Mouse (Mus musculus) MEL (cell line): ENCODE measurements around the gene Ddit4l. TPM values are rescaled to one million over a fixed set of nuclear protein-coding genes. Genes with fewer than 3 reads are reported as not detected.
"Not testable (repeated sequence)": the region's sequence is repeated elsewhere in the genome, so short reads cannot be mapped to it uniquely, and the experiment has no call there.

Experiments used
- DNase-seq: peaks from one replicate; pipeline ENCODE4 v3.0.0; 2011; ENCODE audit warnings: low read depth, low spot score
- H3K27ac ChIP-seq: 2 replicates; pipeline ENCODE4 v1.5.1; 2012; ENCODE audit warnings: low read depth, mild to moderate bottlenecking, control low read depth, low read length, moderate library complexity; ENCODE audit not compliant: control insufficient read depth
- H3K27me3 ChIP-seq, 2 experiments: fragments of 150-350 bp in 1 of 2; sonication (generic) in 1 of 2; 2 replicates each; pipeline ENCODE4 v1.6.1; 2012; ENCODE audit warnings: low read length in 2 of 2, mild to moderate bottlenecking in 2 of 2, improper control_type of control experiment in 1 of 2, moderate library complexity in 1 of 2; ENCODE audit not compliant: insufficient read depth in 2 of 2, control insufficient read depth in 1 of 2
- H3K36me3 ChIP-seq, 2 experiments: 2 replicates each; pipeline ENCODE4 v1.6.1; 2012 to 2014; ENCODE audit warnings: low read length in 2 of 2, improper control_type of control experiment in 1 of 2, inconsistent platforms in 1 of 2, mild to moderate bottlenecking in 1 of 2; ENCODE audit not compliant: insufficient read depth in 2 of 2, control insufficient read depth in 1 of 2
- H3K4me1 ChIP-seq, 2 experiments: fragments of 150-350 bp in 1 of 2; sonication (generic) in 1 of 2; 2 replicates each; pipeline ENCODE4 v1.6.1; 2012; ENCODE audit warnings: low read length in 2 of 2, improper control_type of control experiment in 1 of 2, mild to moderate bottlenecking in 1 of 2; ENCODE audit not compliant: insufficient read depth in 2 of 2, control insufficient read depth in 1 of 2
- H3K4me3 ChIP-seq, 2 experiments: fragments of 150-350 bp in 1 of 2; sonication (generic) in 1 of 2; 2 replicates each; pipeline ENCODE4 v1.5.1; 2012; ENCODE audit warnings: low read depth in 2 of 2, low read length in 2 of 2, mild to moderate bottlenecking in 2 of 2, moderate library complexity in 2 of 2, control low read depth in 1 of 2, improper control_type of control experiment in 1 of 2; ENCODE audit not compliant: control insufficient read depth in 1 of 2, insufficient read depth in 1 of 2
- H3K79me2 ChIP-seq: 2 replicates; pipeline ENCODE4 v1.6.1; 2012; ENCODE audit warnings: mild to moderate bottlenecking, low read length, moderate library complexity; ENCODE audit not compliant: control insufficient read depth, poor library complexity, insufficient read depth
- H3K9ac ChIP-seq: 2 replicates; pipeline ENCODE4 v1.6.1; 2012; ENCODE audit warnings: low read depth, mild to moderate bottlenecking, control low read depth, low read length, moderate library complexity; ENCODE audit not compliant: control insufficient read depth, poor library complexity, severe bottlenecking
- H3K9me3 ChIP-seq: fragments of 150-350 bp; sonication (generic); replicated peaks from 2 replicates; pipeline ENCODE4 v1.6.1; 2012; ENCODE audit warnings: mild to moderate bottlenecking, low read length, improper control_type of control experiment, moderate library complexity; ENCODE audit not compliant: insufficient read depth
- CHD2 ChIP-seq: IDR thresholded peaks from 2 replicates; pipeline ENCODE4 v1.6.1; 2011; ENCODE audit warnings: low read length, improper control_type of control experiment
- GABPA ChIP-seq: IDR thresholded peaks from 2 replicates; pipeline ENCODE4 v1.6.1; 2012; ENCODE audit warnings: low read depth, mild to moderate bottlenecking, inconsistent platforms, low read length, improper control_type of control experiment, moderate library complexity
- GATA1 ChIP-seq: IDR thresholded peaks from 2 replicates; pipeline ENCODE4 v1.6.1; 2011; ENCODE audit warnings: low read depth, low read length, improper control_type of control experiment
- MAFK ChIP-seq: IDR thresholded peaks from 2 replicates; pipeline ENCODE4 v1.6.1; 2011; ENCODE audit warnings: low read depth, mild to moderate bottlenecking, low read length, improper control_type of control experiment, borderline replicate concordance
- MAZ ChIP-seq: IDR thresholded peaks from 2 replicates; pipeline ENCODE4 v1.6.1; 2012; ENCODE audit warnings: low read depth, mild to moderate bottlenecking, inconsistent platforms, low read length, improper control_type of control experiment
- MEF2A ChIP-seq: IDR thresholded peaks from 2 replicates; pipeline ENCODE4 v1.6.1; 2014; ENCODE audit warnings: low read depth, mild to moderate bottlenecking, inconsistent platforms, low read length, improper control_type of control experiment; ENCODE audit not compliant: poor library complexity, insufficient replicate concordance, severe bottlenecking; ENCODE audit errors: extremely low read depth
- NRF1 ChIP-seq: IDR thresholded peaks from 2 replicates; pipeline ENCODE4 v1.6.1; 2014; ENCODE audit warnings: low read depth, mild to moderate bottlenecking, inconsistent platforms, low read length, improper control_type of control experiment, moderate library complexity; ENCODE audit not compliant: poor library complexity, insufficient read depth, severe bottlenecking
- POLR2AphosphoS5 ChIP-seq: IDR thresholded peaks from 2 replicates; pipeline ENCODE4 v1.6.1; 2012; ENCODE audit warnings: low read depth, borderline replicate concordance, mild to moderate bottlenecking, inconsistent platforms, low read length, moderate library complexity, mixed read lengths
- SIN3A ChIP-seq: IDR thresholded peaks from 2 replicates; pipeline ENCODE4 v1.6.1; 2012; ENCODE audit warnings: low read length, improper control_type of control experiment, inconsistent platforms
- TAL1 ChIP-seq: IDR thresholded peaks from 2 replicates; pipeline ENCODE4 v1.6.1; 2012; ENCODE audit warnings: mild to moderate bottlenecking, inconsistent platforms, low read length, moderate library complexity, mixed read lengths
- TCF12 ChIP-seq: IDR thresholded peaks from 2 replicates; pipeline ENCODE4 v1.6.1; 2014; ENCODE audit warnings: low read depth, mild to moderate bottlenecking, inconsistent platforms, low read length, improper control_type of control experiment, moderate library complexity
- UBTF ChIP-seq: IDR thresholded peaks from 2 replicates; pipeline ENCODE4 v1.6.1; 2012; ENCODE audit warnings: low read depth, mild to moderate bottlenecking, inconsistent platforms, low read length, improper control_type of control experiment, moderate library complexity, borderline replicate concordance; ENCODE audit not compliant: insufficient read depth
- USF1 ChIP-seq: IDR thresholded peaks from 2 replicates; pipeline ENCODE4 v1.6.1; 2014; ENCODE audit warnings: low read depth, mild to moderate bottlenecking, inconsistent platforms, low read length, improper control_type of control experiment, moderate library complexity
- ZMIZ1 ChIP-seq: IDR thresholded peaks from 2 replicates; pipeline ENCODE4 v1.6.1; 2012; ENCODE audit warnings: low read depth, mild to moderate bottlenecking, inconsistent platforms, low read length, improper control_type of control experiment, moderate library complexity
- polyA plus RNA-seq, 2 experiments: library from polyadenylated mRNA; stranded (reverse) in 1 of 2; unstranded in 1 of 2; fragments of >175 nt in 1 of 2; fragments of >200 nt in 1 of 2; gene quantifications; 2 replicates each; pipeline versions ENCODE4 v1.2.1 to v1.2.4; 2012; ENCODE audit warnings: low replicate concordance in 2 of 2, low read depth in 1 of 2; ENCODE audit not compliant: insufficient read length in 2 of 2, insufficient read depth in 1 of 2, missing spikeins in 1 of 2
- total RNA-seq: library from RNA; depleted of rRNA; stranded (reverse); fragments of 300-350 nt; gene quantifications from 2 replicates; pipeline ENCODE4 v1.2.3, GENCODE M21; 2012; rRNA removed

Gene Ddit4l
- total and polyA plus RNA-seq, 3 experiments: not detected

- H3K4me1 ChIP-seq: no peaks in the 10 kb centered on the region
- H3K36me3 ChIP-seq: no peaks in the 10 kb centered on the region
- no peaks in the 10 kb centered on the region for H3K9me3 ChIP-seq
- no peaks in the 10 kb centered on the region; a peak in 1 of 4 replicates for H3K27me3 ChIP-seq
- no peaks in the 10 kb centered on the region for H3K79me2 ChIP-seq
- no peak for TF ChIP-seq SIN3A
- TF ChIP-seq MEF2A: no peak
- H3K27ac ChIP-seq: no peak overlapping the region
- no peak overlapping the region for H3K9ac ChIP-seq
- DNase-seq: no peak
- no peak overlapping the region for H3K4me3 ChIP-seq
These were observed 27.7 kb downstream of the Ddit4l start for GRCm38 (mm10) chr3:137649112-137649511.

GRCm38 (mm10) chr3:137652853-137653252, 31.4 kb downstream of the Ddit4l start:
- Histone ChIP-seq H3K4me3 (no peak overlapping the region), H3K9me3 (no peaks in the 10 kb centered on the region), H3K4me1 (no peaks in the 10 kb centered on the region), H3K27ac (no peak overlapping the region), H3K9ac (no peak overlapping the region), H3K79me2 (no peaks in the 10 kb centered on the region), H3K27me3 (no peaks in the 10 kb centered on the region; a peak in 1 of 4 replicates), H3K36me3 (no peaks in the 10 kb centered on the region)
- no peak for DNase-seq
- TF ChIP-seq MAZ (no peak), TAL1 (no peak), POLR2AphosphoS5 (no peak), MEF2A (no peak), TCF12 (no peak), CHD2 (no peak), GATA1 (no peak), GABPA (no peak), UBTF (no peak), MAFK (no peak), ZMIZ1 (no peak), NRF1 (no peak), USF1 (no peak)

- H3K27ac ChIP-seq, H3K9ac ChIP-seq, H3K36me3 ChIP-seq, DNase-seq, H3K79me2 ChIP-seq, H3K27me3 ChIP-seq, H3K9me3 ChIP-seq, H3K4me1 ChIP-seq, H3K4me3 ChIP-seq: not testable (repeated sequence)
These were observed 49.8 kb downstream of the Ddit4l start, which contains the start of gene Gm21962 for GRCm38 (mm10) chr3:137671224-137671623. TSS of gene Gm21962 (plus strand) at chr3:137671524.

Other genes starting within 250 kb of the Ddit4l start
- gene Gm21962, start 49.9 kb downstream of the Ddit4l start, total RNA-seq: not detected in 2 replicates
- gene Gm21962, start 49.9 kb downstream of the Ddit4l start, polyA plus RNA-seq: not detected
- 1,732 and 2,078 TPM in 2 replicates for gene H2afz, start 242.9 kb downstream of the Ddit4l start, total RNA-seq
- gene H2afz, start 242.9 kb downstream of the Ddit4l start, polyA plus RNA-seq: 1,000 to 10,000 TPM; 1,006 to 3,472 TPM
- 4.2 and 4.4 TPM in 2 replicates for gene Dnajb14, start 246.1 kb downstream of the Ddit4l start, total RNA-seq
- 1 to 10 TPM in 1 of 2 experiments, not detected in 1; 6.1 TPM for gene Dnajb14, start 246.1 kb downstream of the Ddit4l start, polyA plus RNA-seq